ENCODE assay signal across 23 mouse cellular contexts in the genomic region with DNA sequence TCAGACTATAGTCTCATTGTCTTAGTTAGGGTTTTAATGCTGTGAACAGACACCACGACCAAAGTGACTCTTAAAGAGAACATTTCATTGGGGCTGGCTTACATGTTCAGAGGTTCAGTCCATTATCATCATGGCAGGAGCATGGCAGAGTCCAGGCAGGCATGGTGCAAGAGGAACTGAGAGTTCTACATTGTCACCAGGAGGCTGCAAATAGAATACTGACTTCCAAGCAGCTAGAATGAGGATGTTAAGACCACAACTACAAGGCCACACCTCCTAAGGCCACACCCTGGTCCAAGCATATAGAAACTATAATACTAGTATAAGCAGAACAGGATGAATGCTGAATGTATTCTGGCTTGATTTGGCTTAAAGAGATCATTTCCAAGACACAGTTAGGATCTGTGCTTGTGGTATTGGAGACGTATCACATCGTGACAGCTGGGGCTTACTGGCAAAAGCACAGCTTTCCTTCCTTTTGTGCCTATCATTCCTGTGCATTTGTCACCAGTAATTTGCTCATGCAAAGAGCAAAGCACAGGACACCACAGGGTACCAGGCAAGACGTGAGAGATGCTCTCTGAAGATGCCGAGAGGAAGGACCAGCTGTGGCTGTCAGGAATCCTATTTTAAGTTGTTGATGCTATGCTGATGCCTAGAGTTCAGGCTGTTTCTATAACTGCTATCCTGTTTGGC. TPM values are rescaled to one million over a fixed set of nuclear protein-coding genes. Genes with fewer than 3 reads are reported as not detected.
DNase-seq lines count a peak whose midpoint lies in the region; ATAC-seq and TF ChIP-seq lines count a peak whose summit lies in the region.
"Had no signal": no experiment of that assay in that cellular context is flagged by ENCODE, and none has a peak within 500 bp of the region (broad histone marks: within the 10 kb centered on the region; RNA-seq: fewer than 3 reads in every experiment).

No protein-coding gene starts in this region.

- no peak for TF ChIP-seq CTCF in hindbrain, postnatal 0 days (IDR thresholded peaks at IDR 0.05; ENCODE audit: low read depth)

- H3K27me3 ChIP-seq in hindbrain, postnatal 0 days (ENCODE audit: insufficient read depth, low read length): no peaks in the 10 kb centered on the region
- no peaks in the 10 kb centered on the region for H3K27me3 ChIP-seq in hindbrain, embryonic 16.5 days (replicated peaks; ENCODE audit: control insufficient read depth, insufficient read depth, low read length)
- H3K27me3 ChIP-seq: heart, embryonic 13.5 days; hindbrain, embryonic 15.5 days; midbrain, embryonic 12.5 days had no signal

- no peak overlapping the region for H3K4me2 ChIP-seq in hindbrain, postnatal 0 days (ENCODE audit: low read depth, low read length)
- H3K4me2 ChIP-seq in hindbrain, embryonic 16.5 days (ENCODE audit: low read length): no peak overlapping the region
- H3K4me2 ChIP-seq: heart, embryonic 13.5 days; hindbrain, embryonic 15.5 days; midbrain, embryonic 12.5 days had no signal

- peak; percentile 45; the same call in 1 of the 2 replicates for ATAC-seq in hindbrain, postnatal 0 days
- ATAC-seq in hindbrain, embryonic 16.5 days: no peak
- peak; percentile 97 for ATAC-seq in common myeloid progenitor, adult 5-6 weeks (replicated peaks; ENCODE audit: low read depth, poor library complexity, severe bottlenecking)

- H3K4me1 ChIP-seq in hindbrain, postnatal 0 days (ENCODE audit: insufficient read depth, low read length): no peaks in the 10 kb centered on the region
- H3K4me1 ChIP-seq in hindbrain, embryonic 16.5 days (ENCODE audit: control insufficient read depth, insufficient read depth, low read depth, low read length): no peaks in the 10 kb centered on the region
- H3K4me1 ChIP-seq: hindbrain, embryonic 15.5 days; midbrain, embryonic 12.5 days had no signal

- H3K9ac ChIP-seq in hindbrain, postnatal 0 days (replicated peaks; ENCODE audit: low read length): no peak overlapping the region
- no peak overlapping the region for H3K9ac ChIP-seq in hindbrain, embryonic 16.5 days (ENCODE audit: low read depth, low read length)
- H3K9ac ChIP-seq: heart, embryonic 13.5 days; hindbrain, embryonic 15.5 days; midbrain, embryonic 12.5 days had no signal

- WGBS in hindbrain, postnatal 0 days: 49% methylated on average over 5 of the region's 5 CpGs
- 62% methylated on average over 5 of the region's 5 CpGs for WGBS in hindbrain, embryonic 16.5 days

- no peaks in the 10 kb centered on the region for H3K9me3 ChIP-seq in hindbrain, postnatal 0 days (ENCODE audit: low read length)
- H3K9me3 ChIP-seq in hindbrain, embryonic 16.5 days (ENCODE audit: control insufficient read depth, low read length): no peaks in the 10 kb centered on the region
- H3K9me3 ChIP-seq: heart, embryonic 13.5 days; hindbrain, embryonic 15.5 days; midbrain, embryonic 12.5 days had no signal

- no peak overlapping the region for H3K4me3 ChIP-seq in hindbrain, postnatal 0 days (ENCODE audit: low read length)
- H3K4me3 ChIP-seq in hindbrain, embryonic 16.5 days (ENCODE audit: low read length): no peak overlapping the region
- H3K4me3 ChIP-seq: heart, embryonic 13.5 days; hindbrain, embryonic 15.5 days; midbrain, embryonic 12.5 days had no signal

- no peak overlapping the region for H3K27ac ChIP-seq in hindbrain, postnatal 0 days
- H3K27ac ChIP-seq in hindbrain, embryonic 16.5 days (ENCODE audit: low read depth, low read length): no peak overlapping the region
- H3K27ac ChIP-seq: heart, embryonic 13.5 days; hindbrain, embryonic 15.5 days; midbrain, embryonic 12.5 days; stomach, postnatal 0 days had no signal

- DNase-seq in hindbrain, postnatal 0 days (ENCODE audit: low spot score): no peak
- DNase-seq in A20 (ENCODE audit: low read depth, low spot score): peak; percentile 72
- DNase-seq in B cell, adult 2 months: peak; percentile 47 to 65
- DNase-seq in frontal cortex, adult 2 months (ENCODE audit: extremely low spot score in 1 of 2, low spot score in 1 of 2): no peak
- no peak for DNase-seq in embryo, embryonic 10.5 days (ENCODE audit: low spot score)
- DNase-seq in lung, postnatal 10 days: no peak
- DNase-seq: adrenal gland, adult 2 months; heart, postnatal 36 days; kidney, adult 18-20 months; kidney, postnatal 14 days; liver; lung, adult 2 months; lung, postnatal 4 days; right cerebral cortex, adult 18-20 months; thymus, postnatal 36 days had no signal

- no peaks in the 10 kb centered on the region for H3K36me3 ChIP-seq in hindbrain, postnatal 0 days (ENCODE audit: insufficient read depth, low read length)
- H3K36me3 ChIP-seq in hindbrain, embryonic 16.5 days (ENCODE audit: control insufficient read depth, insufficient read depth, low read length): no peaks in the 10 kb centered on the region
- H3K36me3 ChIP-seq: heart, embryonic 13.5 days; hindbrain, embryonic 15.5 days; midbrain, embryonic 12.5 days had no signal

RNA-seq across cellular contexts. Expression of a gene that starts 21.2 kb away (rescaled TPM):
- 28.7 and 34.0 TPM in 2 replicates for total RNA-seq in hindbrain, postnatal 0 days (2014; rRNA removed)
- 35.0 and 37.7 TPM in 2 replicates for polyA plus RNA-seq in hindbrain, postnatal 0 days (2015; fragmentation: Nextera tagmentation; extraction: Ambion mirVana)
- 30.9 and 35.9 TPM in 2 replicates for polyA plus RNA-seq in hindbrain, embryonic 16.5 days (2015; fragmentation: Nextera tagmentation; extraction: Ambion mirVana)
- total RNA-seq in common myeloid progenitor, adult 5-6 weeks (2017): 7.2 and 12.0 TPM in 2 replicates
- polyA plus RNA-seq in frontal cortex, adult 2 months (2012; rRNA removed): 26.5 and 28.8 TPM in 2 replicates

RNA-seq across cellular contexts. Expression of a gene that starts 28.6 kb away (rescaled TPM):
- 28.1 and 39.9 TPM in 2 replicates for total RNA-seq in hindbrain, postnatal 0 days (2014; rRNA removed)
- 31.5 and 32.2 TPM in 2 replicates for polyA plus RNA-seq in hindbrain, postnatal 0 days (2015; fragmentation: Nextera tagmentation; extraction: Ambion mirVana)
- polyA plus RNA-seq in hindbrain, embryonic 16.5 days (2015; fragmentation: Nextera tagmentation; extraction: Ambion mirVana): 33.9 and 35.0 TPM in 2 replicates
- not detected in 2 replicates for total RNA-seq in common myeloid progenitor, adult 5-6 weeks (2017)
- polyA plus RNA-seq in frontal cortex, adult 2 months (2012; rRNA removed): 6.3 TPM in 2 replicates
- total RNA-seq: adrenal gland, adult 2 months; gastrocnemius, adult 18-20 months had no signal
- polyA plus RNA-seq: adrenal gland, adult 2 months; gonadal fat pad, adult 2 months had no signal

Comparison
In these comparisons a context has a peak if more than half of its experiments do, and no peak if none do; other contexts are left out.
1. DNase-seq: peak in A20 (single experiment) and B cell, adult 2 months (2 of 2); none in hindbrain, postnatal 0 days (single experiment), frontal cortex, adult 2 months (0 of 2), embryo, embryonic 10.5 days (single experiment) and lung, postnatal 10 days (single experiment).